Mouse (Mus musculus) myocyte (in vitro differentiated cells): ENCODE data around the gene Gnptg.

Source experiments
- CEBPB ChIP-seq: IDR thresholded peaks from 2 replicates; pipeline ENCODE4 v1.6.1; 2011; ENCODE audit warnings: mild to moderate bottlenecking, moderate library complexity; ENCODE audit not compliant: poor library complexity, insufficient read depth, severe bottlenecking
- E2F4 ChIP-seq: IDR thresholded peaks from one replicate; pipeline ENCODE4 v1.6.1; 2011; ENCODE audit warnings: mild to moderate bottlenecking, control low read depth, moderate library complexity; ENCODE audit not compliant: insufficient read depth
- MAX ChIP-seq: IDR thresholded peaks from one replicate; pipeline ENCODE4 v1.6.1; 2011; ENCODE audit warnings: low read depth, mild to moderate bottlenecking, control low read depth
- POLR2A ChIP-seq: IDR thresholded peaks from one replicate; pipeline ENCODE4 v1.6.1; 2011; ENCODE audit warnings: low read depth, mild to moderate bottlenecking, control low read depth, moderate library complexity; ENCODE audit not compliant: insufficient read length

- TF ChIP-seq POLR2A (no peak), MAX (no peak), CEBPB (no peak), E2F4 (no peak)
These were observed 37.5 kb downstream of the Gnptg start for GRCm38 (mm10) chr17:25202401-25202800.
